Mouse (Mus musculus) kidney, embryonic 15.5 days (tissue): ENCODE results near the gene Jun. TPM values are rescaled to one million over a fixed set of nuclear protein-coding genes. Genes with fewer than 3 reads are reported as not detected.

Experiments used
- ATAC-seq: fragments of 200-750 bp; cut with Nextera tagmentation; replicated peaks from 2 replicates; pipeline ENCODE4 v1.8.0; 2017; ENCODE audit warnings: moderate TSS enrichment; ENCODE audit not compliant: low FRiP score
- H3K27ac ChIP-seq: fragments of 300-500 bp; sonication (generic); 2 replicates; pipeline ENCODE4 v1.5.1; 2015; ENCODE audit warnings: mild to moderate bottlenecking, inconsistent platforms
- H3K27me3 ChIP-seq: fragments of 300-500 bp; sonication (generic); 2 replicates; pipeline ENCODE4 v1.6.1; 2015; ENCODE audit warnings: inconsistent platforms
- H3K36me3 ChIP-seq: fragments of 300-500 bp; sonication (generic); 2 replicates; pipeline ENCODE4 v1.6.1; 2015; ENCODE audit warnings: inconsistent platforms
- H3K4me1 ChIP-seq: fragments of 300-500 bp; sonication (generic); 2 replicates; pipeline ENCODE4 v1.6.1; 2015; ENCODE audit warnings: inconsistent platforms
- H3K4me2 ChIP-seq: fragments of 300-500 bp; sonication (generic); 2 replicates; pipeline ENCODE4 v1.6.1; 2015; ENCODE audit warnings: moderate library complexity, mild to moderate bottlenecking, inconsistent platforms
- H3K4me3 ChIP-seq: fragments of 300-500 bp; sonication (generic); replicated peaks from 2 replicates; pipeline ENCODE4 v1.5.1; 2015; ENCODE audit warnings: mild to moderate bottlenecking, inconsistent platforms
- H3K9ac ChIP-seq: fragments of 300-500 bp; sonication (generic); 2 replicates; pipeline ENCODE4 v1.6.1; 2015; ENCODE audit warnings: mild to moderate bottlenecking, inconsistent platforms
- H3K9me3 ChIP-seq: fragments of 300-500 bp; sonication (generic); replicated peaks from 2 replicates; pipeline ENCODE4 v1.6.1; 2016; ENCODE audit warnings: inconsistent platforms
- WGBS: fragments of 180-500 bp; shearing (Covaris S2); methylation state at CpG from one replicate; pipeline ENCODE4 v1.1.7; 2015; ENCODE audit warnings: mixed read lengths; 5-methylcytosine and 5-hydroxymethylcytosine counted together
- polyA plus RNA-seq: library from polyadenylated mRNA; unstranded; fragments of >200 nt; fragmentation: Nextera tagmentation; extraction: Ambion mirVana; gene quantifications from 2 replicates; pipeline ENCODE4 v1.2.1, GENCODE M21; 2015

Gene Jun
- 66.0 and 70.1 TPM in 2 replicates for polyA plus RNA-seq

DNA sequence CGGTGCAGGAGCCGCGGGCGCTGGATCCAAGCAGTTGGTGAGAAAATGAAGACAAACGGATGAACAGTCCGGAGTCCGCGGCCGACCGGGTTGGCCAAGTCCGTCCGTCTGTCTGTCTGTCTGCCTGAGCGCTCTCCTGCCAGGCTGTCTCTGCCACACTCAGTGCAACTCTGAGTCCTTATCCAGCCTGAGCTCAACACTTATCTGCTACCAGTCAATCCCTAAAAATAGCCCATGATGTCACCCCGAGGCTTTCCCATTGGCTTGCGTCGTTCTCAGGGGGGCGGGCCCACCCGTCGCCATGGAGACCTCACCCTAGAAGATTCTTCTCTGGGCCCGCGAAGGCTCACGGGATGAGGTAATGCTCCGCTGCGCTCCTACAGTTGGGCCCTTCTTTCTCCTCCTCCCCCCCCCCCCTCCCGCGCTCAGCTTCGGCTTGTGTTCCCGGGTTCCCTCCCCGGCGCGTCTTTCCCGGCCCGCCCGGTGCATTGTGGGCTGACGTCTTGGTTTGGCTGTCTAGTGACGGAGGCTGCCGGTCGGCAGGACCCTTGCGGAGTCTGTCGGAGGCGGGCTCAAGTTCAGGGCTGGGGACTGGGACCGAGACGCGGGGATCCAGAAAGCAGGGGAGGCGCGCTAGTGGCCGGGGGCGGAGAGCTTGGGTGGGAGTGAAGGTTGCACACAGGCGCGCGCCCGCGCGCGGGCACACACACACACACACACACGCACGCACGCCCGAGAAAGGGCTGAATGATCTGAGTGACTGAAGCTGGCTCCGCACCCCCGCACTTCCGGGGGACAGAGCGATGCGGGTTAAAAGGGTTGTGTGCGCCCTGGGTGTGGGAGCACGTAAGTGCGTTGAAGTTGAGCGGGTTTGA is at the start of gene Jun:
Gene Jun (minus strand): TSS at position 198 of the 875 bp plus-strand sequence.
- Histone ChIP-seq H3K4me3 (peak within 1 kb of the TSS; percentile 65), H3K27ac (peak within 1 kb of the TSS; percentile 99), H3K9ac (peak within 1 kb of the TSS; percentile 92), H3K4me1 (peaks cover 34% of the 10 kb centered on the region), H3K36me3 (no peaks in the 10 kb centered on the region), H3K9me3 (no peaks in the 10 kb centered on the region), H3K4me2 (peak within 1 kb of the TSS; percentile 87), H3K27me3 (no peaks in the 10 kb centered on the region)
- ATAC-seq: peak; percentile 92
- WGBS: under 1% methylated on average over 68 of the region's 68 CpGs

DNA sequence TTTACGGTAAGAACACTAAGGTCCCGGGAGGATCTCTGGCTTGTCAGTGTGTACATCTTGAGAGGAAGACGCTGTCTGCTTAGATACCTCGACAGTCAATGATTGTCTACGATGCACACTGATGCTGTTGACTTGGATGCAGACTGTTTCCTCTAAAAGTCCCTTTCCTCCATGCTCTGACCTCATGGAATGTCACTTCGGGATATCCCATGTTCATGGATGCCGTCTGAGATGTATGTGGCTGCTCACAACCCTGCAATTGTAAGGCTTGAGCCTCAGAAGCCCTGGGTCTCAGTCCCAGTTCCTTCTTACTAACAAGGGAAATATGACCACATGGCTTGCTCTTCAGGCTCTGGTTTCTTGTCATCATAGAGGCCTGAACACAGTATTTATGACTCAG is 49.7 kb upstream of the Jun start:
- Histone ChIP-seq H3K27me3 (no peaks in the 10 kb centered on the region), H3K9ac (no peak overlapping the region), H3K27ac (no peak overlapping the region), H3K4me3 (no peak overlapping the region), H3K4me2 (no peak overlapping the region), H3K9me3 (no peaks in the 10 kb centered on the region), H3K4me1 (peaks cover 30% of the 10 kb centered on the region), H3K36me3 (no peaks in the 10 kb centered on the region)
- 92% methylated on average over 7 of the region's 7 CpGs for WGBS
- ATAC-seq: no peak

GRCm38 (mm10) chr4:95100694-95101093 is 48.7 kb upstream of the Jun start:
- Histone ChIP-seq H3K9ac (no peak overlapping the region), H3K4me1 (peaks cover 20% of the 10 kb centered on the region), H3K27ac (no peak overlapping the region), H3K36me3 (no peaks in the 10 kb centered on the region), H3K4me3 (no peak overlapping the region), H3K9me3 (no peaks in the 10 kb centered on the region), H3K27me3 (no peaks in the 10 kb centered on the region), H3K4me2 (no peak overlapping the region)
- ATAC-seq: no peak

DNA sequence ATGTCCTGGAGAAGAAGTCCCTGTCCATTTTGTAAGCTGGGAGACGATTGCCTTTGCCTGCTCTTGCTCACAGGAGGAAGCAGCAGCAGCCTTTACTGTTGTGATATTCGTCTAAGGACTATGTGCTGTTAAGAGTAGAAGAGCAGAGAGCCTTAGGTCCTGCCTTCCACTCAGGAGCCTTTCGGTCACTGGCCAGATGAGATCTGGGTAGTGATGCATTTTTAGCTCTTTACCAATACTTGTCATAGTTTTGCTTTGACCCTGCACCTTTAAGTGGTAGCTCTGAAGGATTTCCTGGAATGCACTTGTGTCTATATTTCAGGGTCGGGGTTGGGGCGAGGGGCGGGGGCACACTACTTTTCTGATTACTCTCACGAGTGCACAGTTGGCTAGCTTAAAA is 47.4 kb upstream of the Jun start:
- Histone ChIP-seq H3K4me2 (no peak overlapping the region), H3K9ac (no peak overlapping the region), H3K4me3 (no peak overlapping the region), H3K36me3 (no peaks in the 10 kb centered on the region), H3K9me3 (no peaks in the 10 kb centered on the region), H3K4me1 (peaks cover 14% of the 10 kb centered on the region), H3K27ac (no peak overlapping the region), H3K27me3 (no peaks in the 10 kb centered on the region)
- ATAC-seq: no peak
- 68% methylated on average over 7 of the region's 7 CpGs for WGBS

GRCm38 (mm10) chr4:95098722-95099097 is 46.7 kb upstream of the Jun start:
- 60% methylated on average over 5 of the region's 5 CpGs for WGBS
- ATAC-seq: no peak

GRCm38 (mm10) chr4:95097942-95098721 is 46.1 kb upstream of the Jun start:
- H3K4me3 ChIP-seq: no peak overlapping the region
- no peaks in the 10 kb centered on the region for H3K27me3 ChIP-seq
- no peak for ATAC-seq
- H3K4me1 ChIP-seq: peaks cover 25% of the 10 kb centered on the region
- no peak overlapping the region for H3K4me2 ChIP-seq
- H3K36me3 ChIP-seq: no peaks in the 10 kb centered on the region
- no peak overlapping the region for H3K9ac ChIP-seq
- H3K9me3 ChIP-seq: no peaks in the 10 kb centered on the region
- H3K27ac ChIP-seq: no peak overlapping the region
- 63% methylated on average over 10 of the region's 10 CpGs for WGBS

More at GRCm38 (mm10) chr4:95098722-95099097, 46.7 kb upstream of the Jun start:
- Histone ChIP-seq H3K36me3 (no peaks in the 10 kb centered on the region), H3K4me3 (no peak overlapping the region), H3K9ac (no peak overlapping the region), H3K9me3 (no peaks in the 10 kb centered on the region), H3K27me3 (no peaks in the 10 kb centered on the region), H3K4me2 (no peak overlapping the region), H3K4me1 (peaks cover 19% of the 10 kb centered on the region), H3K27ac (no peak overlapping the region)

- WGBS: 75% methylated on average over 2 of the region's 2 CpGs
- Histone ChIP-seq H3K36me3 (no peaks in the 10 kb centered on the region), H3K27ac (no peak overlapping the region), H3K9ac (no peak overlapping the region), H3K4me3 (no peak overlapping the region), H3K27me3 (no peaks in the 10 kb centered on the region), H3K9me3 (no peaks in the 10 kb centered on the region), H3K4me1 (peaks cover 34% of the 10 kb centered on the region), H3K4me2 (no peak overlapping the region)
- no peak for ATAC-seq
Measured at GRCm38 (mm10) chr4:95096731-95097130, 44.7 kb upstream of the Jun start.

DNA sequence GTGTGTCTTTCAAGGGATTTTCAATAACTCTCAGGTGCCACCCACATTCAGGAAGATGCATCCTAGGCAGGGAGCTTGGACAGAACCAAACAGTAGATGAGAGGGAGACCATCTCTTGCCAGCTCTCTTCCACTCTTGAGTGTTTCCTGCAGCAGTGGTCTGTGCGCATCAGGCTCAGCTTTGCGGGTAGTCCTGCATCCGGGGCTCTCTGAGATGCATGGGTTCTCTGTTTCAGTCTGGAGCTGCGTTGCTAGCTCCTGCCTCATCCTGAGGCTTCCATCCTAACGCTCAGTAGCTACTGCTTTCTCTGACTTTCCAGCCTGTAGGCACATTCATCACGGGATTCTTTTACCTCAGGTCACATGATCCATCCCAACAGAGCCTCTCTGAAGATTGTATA is 43.9 kb upstream of the Jun start:
- Histone ChIP-seq H3K27me3 (no peaks in the 10 kb centered on the region), H3K36me3 (no peaks in the 10 kb centered on the region), H3K9ac (no peak overlapping the region), H3K4me3 (no peak overlapping the region), H3K9me3 (no peaks in the 10 kb centered on the region), H3K4me2 (no peak overlapping the region), H3K27ac (no peak overlapping the region), H3K4me1 (peaks cover 34% of the 10 kb centered on the region)
- 83% methylated on average over 6 of the region's 6 CpGs for WGBS
- ATAC-seq: no peak

DNA sequence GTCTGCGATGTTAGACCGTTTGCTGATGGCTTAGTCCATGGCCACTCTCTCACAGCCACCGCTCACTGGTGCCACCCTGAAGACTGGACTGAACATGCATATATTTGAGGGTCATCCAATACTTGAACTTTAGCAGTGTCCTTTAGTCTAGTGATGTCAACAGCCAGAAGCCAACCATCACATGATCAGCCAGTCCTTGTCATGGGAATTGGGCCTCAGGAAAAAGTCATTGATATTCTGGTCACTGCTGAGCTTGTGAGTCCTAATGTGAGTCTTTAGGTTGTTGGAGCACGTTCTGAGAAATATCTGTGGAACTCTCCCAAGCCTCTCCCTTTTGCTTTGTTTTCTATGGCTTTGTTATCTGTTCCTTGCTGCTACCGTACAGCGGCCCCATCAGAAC is 43.3 kb upstream of the Jun start:
- Histone ChIP-seq H3K9me3 (no peaks in the 10 kb centered on the region), H3K36me3 (no peaks in the 10 kb centered on the region), H3K4me3 (no peak overlapping the region), H3K27me3 (no peaks in the 10 kb centered on the region), H3K4me2 (no peak overlapping the region), H3K27ac (peak overlapping the region; percentile 37; the same call in 1 of the 2 replicates), H3K4me1 (peaks cover 34% of the 10 kb centered on the region), H3K9ac (no peak overlapping the region)
- WGBS: 90% methylated on average over 6 of the region's 6 CpGs
- ATAC-seq: no peak

DNA sequence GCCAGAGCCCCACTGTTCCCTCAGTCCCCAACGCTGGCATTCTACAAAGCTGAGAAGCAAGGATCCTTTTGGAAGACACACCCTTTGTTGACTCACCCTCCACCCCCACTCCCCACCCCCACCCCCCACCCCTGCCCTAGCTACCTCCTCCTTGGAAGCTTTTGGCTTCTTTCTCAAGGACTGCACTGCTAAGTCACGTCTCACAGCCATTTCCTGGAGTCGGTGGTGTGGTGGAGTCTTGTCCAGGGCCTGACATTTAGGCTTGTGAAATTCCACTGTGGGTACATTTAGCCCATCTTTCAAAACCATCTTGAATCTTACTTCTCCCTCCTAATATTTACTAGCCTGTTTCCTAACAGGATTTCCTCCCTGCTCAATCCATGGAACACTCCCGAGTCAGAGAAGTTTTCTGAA is 42.7 kb upstream of the Jun start:
- Histone ChIP-seq H3K4me2 (no peak overlapping the region), H3K4me3 (no peak overlapping the region), H3K27me3 (no peaks in the 10 kb centered on the region), H3K9ac (no peak overlapping the region), H3K36me3 (no peaks in the 10 kb centered on the region), H3K27ac (peak overlapping the region; percentile 63), H3K4me1 (peaks cover 34% of the 10 kb centered on the region), H3K9me3 (no peaks in the 10 kb centered on the region)
- 0 out of 2 replicates have a peak, but pooled peaks have one; percentile 31 for ATAC-seq
- 45% methylated on average over 4 of the region's 4 CpGs for WGBS

GRCm38 (mm10) chr4:95093615-95094014 is 41.6 kb upstream of the Jun start:
- peak overlapping the region; percentile 65 for H3K27ac ChIP-seq
- 35% methylated on average over 6 of the region's 6 CpGs for WGBS

GRCm38 (mm10) chr4:95092516-95092915 is 40.5 kb upstream of the Jun start:
- Histone ChIP-seq H3K4me3 (no peak overlapping the region), H3K9me3 (no peaks in the 10 kb centered on the region), H3K36me3 (no peaks in the 10 kb centered on the region), H3K4me1 (peaks cover 23% of the 10 kb centered on the region), H3K9ac (no peak overlapping the region), H3K4me2 (no peak overlapping the region), H3K27ac (no peak overlapping the region), H3K27me3 (no peaks in the 10 kb centered on the region)
- 90% methylated on average over 4 of the region's 4 CpGs for WGBS
- no peak for ATAC-seq

More at GRCm38 (mm10) chr4:95093615-95094014, 41.6 kb upstream of the Jun start:
- no peaks in the 10 kb centered on the region for H3K27me3 ChIP-seq
- H3K4me1 ChIP-seq: peaks cover 30% of the 10 kb centered on the region
- H3K9me3 ChIP-seq: no peaks in the 10 kb centered on the region
- 0 out of 2 replicates have a peak overlapping the region, but pooled peaks have one; percentile 8 for H3K4me2 ChIP-seq
- no peak overlapping the region for H3K9ac ChIP-seq
- H3K4me3 ChIP-seq: no peak overlapping the region
- ATAC-seq: peak; percentile 82
- no peaks in the 10 kb centered on the region for H3K36me3 ChIP-seq
